Mouse (Mus musculus): Measurements from ENCODE around the gene Rras.
A peak's percentile ranks its signal among the peaks of the same experiment; 100 is the strongest.

The Rras gene

DNA sequence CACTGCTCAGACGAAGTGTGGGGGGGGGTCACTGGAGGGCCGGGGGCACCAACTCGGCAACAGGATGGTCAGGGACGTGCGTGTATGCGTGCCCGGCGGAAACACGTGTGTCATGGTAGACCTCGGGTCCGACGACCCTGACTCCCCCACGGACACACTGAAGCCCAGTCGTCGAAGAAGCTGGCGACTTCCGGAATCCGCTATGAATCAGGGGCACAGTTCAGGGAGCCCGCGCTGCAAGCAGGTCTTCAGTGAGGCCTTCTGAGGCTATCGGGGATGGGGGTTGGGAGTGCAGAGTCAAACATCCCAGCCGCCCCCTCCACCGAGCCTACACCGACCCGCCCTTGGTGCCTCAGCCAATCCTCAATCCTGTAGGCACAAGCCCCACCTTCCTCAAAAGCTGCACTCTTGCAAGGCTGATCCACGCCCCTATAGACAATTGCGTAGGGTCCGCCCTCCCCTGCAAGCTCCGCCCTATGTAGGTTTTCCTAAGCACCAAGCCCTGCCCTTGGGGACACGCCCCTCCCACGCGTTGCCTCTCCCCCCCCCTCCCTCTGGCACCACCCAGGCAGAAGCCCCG, 36.3 kb downstream of the Rras start:
- DNase-seq = peak; percentile 99

- DNase-seq = no peak
These were observed 38.7 kb downstream of the Rras start for GRCm38 (mm10) chr7:45056329-45056971.

GRCm38 (mm10) chr7:45056972-45057348, 39.2 kb downstream of the Rras start:
- DNase-seq = no peak

GRCm38 (mm10) chr7:45058607-45059571, 41.1 kb downstream of the Rras start:
- no peak for DNase-seq

DNA sequence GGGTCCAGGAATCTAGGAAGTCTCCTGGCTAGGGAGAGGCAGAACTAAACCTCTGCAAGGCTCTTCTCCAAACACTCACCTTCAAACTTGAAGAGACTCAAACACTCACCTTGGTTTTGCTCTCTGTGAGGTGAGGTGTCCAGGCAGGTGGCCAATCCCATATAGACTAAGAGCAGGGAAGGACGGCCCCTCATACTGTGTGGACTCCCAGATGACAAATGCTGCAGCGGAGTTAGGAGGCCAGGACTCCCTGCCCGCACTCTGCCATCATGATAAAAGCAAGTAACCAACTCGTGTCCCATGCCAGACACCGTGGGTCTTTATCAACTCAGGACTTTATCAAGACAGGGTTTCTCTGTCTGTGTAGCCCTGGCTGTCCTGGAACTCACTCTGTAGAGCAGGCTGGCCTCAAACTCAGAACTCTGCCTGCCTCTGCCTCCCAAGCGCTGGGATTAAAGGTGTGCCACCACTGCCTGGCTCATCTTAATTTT, 42.9 kb downstream of the Rras start:
- peak; percentile 28 for DNase-seq

DNA sequence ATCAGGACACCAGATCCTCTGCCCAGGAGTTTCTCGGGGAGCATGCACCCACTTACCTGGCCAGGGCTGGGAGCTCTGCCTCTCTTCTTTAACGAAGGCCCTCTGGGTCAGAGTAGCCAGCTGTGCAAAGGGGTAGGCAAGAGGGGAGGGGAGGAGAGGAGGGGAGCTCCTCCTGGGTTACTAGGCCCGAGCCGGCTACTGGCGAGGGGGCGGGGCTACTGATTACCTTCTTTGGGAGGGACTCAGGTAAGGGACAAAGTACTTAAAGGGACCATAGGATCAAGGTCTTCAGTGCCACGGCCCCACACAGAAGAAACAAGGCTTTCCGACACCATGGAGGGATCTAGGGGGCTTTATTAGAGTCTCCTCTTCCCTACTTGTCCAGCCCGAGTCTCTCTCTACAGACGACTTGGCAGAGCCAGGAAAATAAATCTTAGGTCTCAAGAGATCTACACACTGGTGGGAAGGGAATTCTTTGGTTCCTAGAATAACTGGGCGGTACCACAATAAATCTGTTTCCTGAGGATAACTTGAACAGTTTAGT, 43.8 kb downstream of the Rras start:
- peak; percentile 88 for DNase-seq

DNA sequence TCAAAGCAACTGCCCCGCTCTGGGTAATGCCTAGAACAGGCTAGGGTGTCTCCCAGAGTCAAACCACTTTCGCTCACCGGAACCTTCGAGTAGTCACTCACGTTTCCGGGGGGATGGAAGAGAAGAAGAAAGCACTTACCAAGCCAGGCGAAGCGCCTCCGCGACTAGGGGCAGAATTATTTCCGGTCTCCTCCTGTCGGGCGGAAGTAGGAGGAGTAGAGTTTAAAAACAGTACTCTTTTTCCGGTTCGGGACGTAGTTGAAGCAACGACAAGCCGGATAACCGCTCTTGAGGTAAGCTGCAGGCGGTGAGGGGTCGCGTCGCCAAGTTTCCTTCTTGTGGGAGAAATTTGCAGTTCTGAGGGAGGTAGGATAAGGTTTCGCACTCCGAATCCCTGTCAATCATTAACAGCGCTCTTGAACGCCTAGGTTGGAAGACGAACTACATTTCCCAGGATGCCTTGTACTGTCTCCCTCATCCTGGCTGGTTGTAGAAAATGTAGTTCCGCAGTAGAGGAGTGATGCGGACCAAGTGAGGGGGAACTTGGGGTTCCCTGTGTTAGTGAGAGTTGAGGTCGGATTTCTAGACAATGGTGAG, 44.6 kb downstream of the Rras start, which contains the start of the genes Nosip and Prrg2:
TSS of gene Nosip (plus strand) at position 191 of the 597 bp plus-strand sequence.
TSS of gene Prrg2 (minus strand) at position 439 of the 597 bp plus-strand sequence.
- DNase-seq = peak; percentile 98

- DNase-seq = no peak
These were observed 49.6 kb downstream of the Rras start for GRCm38 (mm10) chr7:45067190-45067999.

- DNase-seq = peak; percentile 72
These were observed 50.2 kb downstream of the Rras start for GRCm38 (mm10) chr7:45068000-45068318.

GRCm38 (mm10) chr7:45069671-45070070, 51.9 kb downstream of the Rras start:
- no peak for DNase-seq
